Mouse (Mus musculus): Measurements from ENCODE around the gene Mllt3.

DNA sequence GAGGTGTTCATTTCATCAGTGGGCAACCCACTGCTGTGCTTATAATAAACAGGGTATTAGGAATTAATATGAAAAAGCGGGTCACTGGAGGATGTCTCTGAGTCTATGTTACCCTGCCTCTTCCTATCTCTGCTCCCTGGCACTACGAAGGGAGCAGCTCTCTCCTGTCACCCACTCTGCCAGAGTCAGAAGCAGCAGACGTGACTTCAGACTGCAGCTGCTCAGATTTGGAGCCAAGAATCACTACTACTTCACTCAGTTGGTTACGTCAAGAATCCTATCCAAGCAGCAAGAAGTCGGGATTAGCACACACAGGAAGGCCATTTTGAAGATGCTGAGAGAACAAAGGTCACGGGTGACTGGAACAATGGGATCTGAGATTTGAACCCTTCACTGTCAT is 71.3 kb downstream of the Mllt3 start:
- TF ChIP-seq CTCF (IDR thresholded peaks at IDR 0.05; ENCODE audit: extremely low read depth, insufficient read length, insufficient replicate concordance, low read depth, low read length) (no peak), POLR2A (IDR thresholded peaks at IDR 0.05; ENCODE audit: low read depth, low read length) (no peak)
